Mouse (Mus musculus) MEL (cell line): ENCODE data around the gene Klhl24.

Source experiments
- CTCF ChIP-seq, 3 experiments: IDR thresholded peaks in 2 of 3; conservative IDR thresholded peaks in 1 of 3; 2 replicates each; pipeline ENCODE4 v1.5.1; 2011 to 2012; ENCODE audit warnings: low read length in 3 of 3, low read depth in 2 of 3, mild to moderate bottlenecking in 2 of 3, improper control_type of control experiment in 1 of 3, inconsistent platforms in 1 of 3, mixed read lengths in 1 of 3, moderate library complexity in 1 of 3; ENCODE audit not compliant: control insufficient read depth in 1 of 3, insufficient read depth in 1 of 3, poor library complexity in 1 of 3, severe bottlenecking in 1 of 3
- EP300 ChIP-seq, 2 experiments: IDR thresholded peaks; 2 replicates each; pipeline ENCODE4 v1.6.1; 2011; ENCODE audit warnings: improper control_type of control experiment in 2 of 2, low read length in 2 of 2, low read depth in 1 of 2, mild to moderate bottlenecking in 1 of 2
- GATA1 ChIP-seq: IDR thresholded peaks from 2 replicates; pipeline ENCODE4 v1.6.1; 2011; ENCODE audit warnings: low read depth, low read length, improper control_type of control experiment
- HCFC1 ChIP-seq: IDR thresholded peaks from 2 replicates; pipeline ENCODE4 v1.6.1; 2012; ENCODE audit warnings: low read depth, mild to moderate bottlenecking, inconsistent platforms, low read length, improper control_type of control experiment, moderate library complexity
- JUND ChIP-seq: IDR thresholded peaks from 2 replicates; pipeline ENCODE4 v1.6.1; 2011; ENCODE audit warnings: low read depth, mild to moderate bottlenecking, improper control_type of control experiment, low read length
- MAX ChIP-seq: IDR thresholded peaks from 2 replicates; pipeline ENCODE4 v1.6.1; 2011; ENCODE audit warnings: low read length, improper control_type of control experiment
- MAZ ChIP-seq: IDR thresholded peaks from 2 replicates; pipeline ENCODE4 v1.6.1; 2012; ENCODE audit warnings: low read depth, mild to moderate bottlenecking, inconsistent platforms, low read length, improper control_type of control experiment
- MXI1 ChIP-seq: IDR thresholded peaks from 2 replicates; pipeline ENCODE4 v1.6.1; 2011; ENCODE audit warnings: mild to moderate bottlenecking, low read depth, low read length, improper control_type of control experiment
- POLR2A ChIP-seq, 2 experiments: IDR thresholded peaks; 2 replicates each; pipeline ENCODE4 v1.6.1; 2011 to 2012; ENCODE audit warnings: low read length in 2 of 2, mild to moderate bottlenecking in 2 of 2, control low read depth in 1 of 2, improper control_type of control experiment in 1 of 2, low read depth in 1 of 2, moderate library complexity in 1 of 2; ENCODE audit not compliant: control insufficient read depth in 1 of 2, insufficient read depth in 1 of 2, poor library complexity in 1 of 2
- SIN3A ChIP-seq: IDR thresholded peaks from 2 replicates; pipeline ENCODE4 v1.6.1; 2012; ENCODE audit warnings: low read length, improper control_type of control experiment, inconsistent platforms
- TCF12 ChIP-seq: IDR thresholded peaks from 2 replicates; pipeline ENCODE4 v1.6.1; 2014; ENCODE audit warnings: low read depth, mild to moderate bottlenecking, inconsistent platforms, low read length, improper control_type of control experiment, moderate library complexity
- UBTF ChIP-seq: IDR thresholded peaks from 2 replicates; pipeline ENCODE4 v1.6.1; 2012; ENCODE audit warnings: low read depth, mild to moderate bottlenecking, inconsistent platforms, low read length, improper control_type of control experiment, moderate library complexity, borderline replicate concordance; ENCODE audit not compliant: insufficient read depth
- USF2 ChIP-seq, 2 experiments: IDR thresholded peaks; 2 replicates each; pipeline ENCODE4 v1.6.1; 2011 to 2012; ENCODE audit warnings: improper control_type of control experiment in 2 of 2, low read length in 2 of 2, borderline replicate concordance in 1 of 2, inconsistent platforms in 1 of 2, low read depth in 1 of 2, mild to moderate bottlenecking in 1 of 2; ENCODE audit not compliant: insufficient read depth in 1 of 2
- ZC3H11A ChIP-seq: IDR thresholded peaks from 2 replicates; pipeline ENCODE4 v1.6.1; 2012; ENCODE audit warnings: low read depth, mild to moderate bottlenecking, inconsistent platforms, low read length, improper control_type of control experiment

DNA sequence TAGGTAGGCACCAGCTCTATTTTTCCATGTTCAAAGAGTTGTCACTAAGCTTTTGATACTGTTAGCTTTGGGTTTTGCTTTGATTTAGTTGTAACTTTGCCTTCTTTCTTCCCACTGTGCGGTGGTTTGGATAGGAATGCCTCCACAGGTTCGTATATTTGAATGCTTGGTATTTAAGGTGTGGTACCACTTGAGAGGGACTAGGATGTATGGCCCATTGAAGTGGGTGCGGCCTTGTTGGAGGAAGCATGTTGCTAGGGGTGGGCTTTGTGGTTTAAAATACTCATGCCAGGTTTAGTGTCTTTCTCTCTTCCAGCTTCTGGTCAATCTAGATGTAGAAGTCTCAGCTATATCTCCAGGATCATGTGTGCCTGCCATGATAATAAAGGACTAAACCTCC lies 17.1 kb upstream of the Klhl24 start:
- TF ChIP-seq MAZ (no peak), GATA1 (no peak), USF2 (IDR thresholded peaks at IDR 0.05; ENCODE audit: borderline replicate concordance in 1 of 2, insufficient read depth in 1 of 2, low read depth in 1 of 2, low read length in 2 of 2) (no peak), CTCF (IDR thresholded peaks at IDR 0.05 in 2 of 3, conservative IDR thresholded peaks at IDR 0.05 in 1 of 3; ENCODE audit: control insufficient read depth in 1 of 3, insufficient read depth in 1 of 3, low read depth in 2 of 3, low read length in 3 of 3, poor library complexity in 1 of 3, severe bottlenecking in 1 of 3) (no peak), HCFC1 (no peak), MAX (no peak), UBTF (no peak), JUND (no peak), EP300 (IDR thresholded peaks at IDR 0.05; ENCODE audit: low read depth in 1 of 2, low read length in 2 of 2) (no peak), SIN3A (no peak), POLR2A (IDR thresholded peaks at IDR 0.05; ENCODE audit: control insufficient read depth in 1 of 2, insufficient read depth in 1 of 2, low read depth in 1 of 2, low read length in 2 of 2, poor library complexity in 1 of 2) (no peak), MXI1 (no peak), ZC3H11A (no peak), TCF12 (no peak)
